Mouse (Mus musculus) C2C12 (cell line): ENCODE data around the gene Lonp2. TPM values are rescaled to one million over a fixed set of nuclear protein-coding genes. Genes with fewer than 3 reads are reported as not detected.

ENCODE experiments used
- H3K27me3 ChIP-seq: one replicate; pipeline ENCODE4 v1.6.1; 2011; ENCODE audit not compliant: control insufficient read depth, insufficient read depth, insufficient read length
- H3K36me3 ChIP-seq: one replicate; pipeline ENCODE4 v1.6.1; 2011; ENCODE audit not compliant: control insufficient read depth, insufficient read depth
- H3K4me3 ChIP-seq: one replicate; pipeline ENCODE4 v1.5.1; 2011; ENCODE audit warnings: mild to moderate bottlenecking, control low read depth; ENCODE audit not compliant: poor library complexity, insufficient read depth, severe bottlenecking
- H3K79me2 ChIP-seq: one replicate; pipeline ENCODE4 v1.6.1; 2011; ENCODE audit not compliant: control insufficient read depth, insufficient read depth
- H3K79me3 ChIP-seq: one replicate; pipeline ENCODE4 v1.6.1; 2011; ENCODE audit warnings: low read depth, control low read depth
- H3ac ChIP-seq: one replicate; pipeline ENCODE3; 2011; ENCODE audit warnings: low read depth; ENCODE audit not compliant: control insufficient read depth, insufficient read length
- CEBPB ChIP-seq: IDR thresholded peaks from one replicate; pipeline ENCODE4 v1.6.1; 2011; ENCODE audit warnings: low read depth, mild to moderate bottlenecking, control low read depth, moderate library complexity
- CTCF ChIP-seq: IDR thresholded peaks from one replicate; pipeline ENCODE4 v1.5.1; 2011; ENCODE audit not compliant: control insufficient read depth, insufficient read depth, insufficient read length
- FOSL1 ChIP-seq: IDR thresholded peaks from one replicate; pipeline ENCODE4 v1.8.0; 2011; ENCODE audit warnings: mild to moderate bottlenecking, low read length; ENCODE audit not compliant: poor library complexity, insufficient read depth, severe bottlenecking
- MAX ChIP-seq: IDR thresholded peaks from one replicate; pipeline ENCODE4 v1.6.1; 2011; ENCODE audit warnings: mild to moderate bottlenecking, control low read depth
- MYOD1 ChIP-seq: IDR thresholded peaks from one replicate; pipeline ENCODE4 v1.6.1; 2011; ENCODE audit warnings: low read depth; ENCODE audit not compliant: control insufficient read depth, insufficient read length
- MYOG ChIP-seq: IDR thresholded peaks from one replicate; pipeline ENCODE4 v1.6.1; 2011; ENCODE audit not compliant: control insufficient read depth, insufficient read length; ENCODE audit errors: extremely low read depth
- USF1 ChIP-seq: IDR thresholded peaks from one replicate; pipeline ENCODE4 v1.6.1; 2011; ENCODE audit warnings: low read depth, mild to moderate bottlenecking, control low read depth, moderate library complexity
- long read RNA-seq, 2 experiments: library from polyadenylated mRNA; unstranded; transcript quantifications; one replicate each; pipeline ENCODE4 v2.0.0; 2019 to 2020
- polyA plus RNA-seq: library from polyadenylated mRNA; unstranded; fragments of >200 nt; fragmentation: generic; extraction: Trizol; gene quantifications from one replicate; pipeline ENCODE4 v1.2.1, GENCODE M21; 2012; ENCODE audit warnings: missing spikeins

Lonp2 gene
- 14.4 TPM for polyA plus RNA-seq
- long read RNA-seq, experiment 1, transcript Lonp2-201 (15 exons, 2,860 nt), result major isoform, 40 of 57 reads
- long read RNA-seq, experiment 1, partial matches to known transcripts, result 12 of 57 reads
- long read RNA-seq, experiment 1, other reads (novel, unspliced or antisense), result 3 of 57 reads
- long read RNA-seq, experiment 2, transcript Lonp2-201 (15 exons, 2,860 nt), result major isoform, 374 of 452 reads
- long read RNA-seq, experiment 2, transcript Lonp2-203 (13 exons, 2,372 nt), result minor isoform, 38 of 452 reads
- long read RNA-seq, experiment 2, partial matches to known transcripts, result 18 of 452 reads
- long read RNA-seq, experiment 2, other reads (novel, unspliced or antisense), result 22 of 452 reads

- peaks cover 15% of the 10 kb centered on the region for H3K79me3 ChIP-seq
- H3K79me2 ChIP-seq, result peaks cover 41% of the 10 kb centered on the region
- peak within 1 kb of the TSS; percentile 76 for H3ac ChIP-seq
- no peaks in the 10 kb centered on the region for H3K27me3 ChIP-seq
- peak within 1 kb of the TSS; percentile 65 for H3K4me3 ChIP-seq
- H3K36me3 ChIP-seq, result no peaks in the 10 kb centered on the region
- TF ChIP-seq MYOD1 (no peak), CTCF (no peak), MYOG (no peak), CEBPB (no peak), FOSL1 (no peak), MAX (no peak)
These were observed at the start of gene Lonp2 for GRCm38 (mm10) chr8:86623911-86624731. Gene Lonp2, plus strand, starts transcription at chr8:86624043.

GRCm38 (mm10) chr8:86577547-86577946 is 46.3 kb upstream of the Lonp2 start:
- Histone ChIP-seq H3K27me3 (peaks cover 7% of the 10 kb centered on the region), H3K4me3 (no peak overlapping the region), H3K79me2 (no peaks in the 10 kb centered on the region), H3ac (no peak overlapping the region), H3K36me3 (no peaks in the 10 kb centered on the region), H3K79me3 (no peaks in the 10 kb centered on the region)
- no peak for TF ChIP-seq FOSL1

- Histone ChIP-seq H3K27me3 (peaks cover 7% of the 10 kb centered on the region), H3K36me3 (no peaks in the 10 kb centered on the region), H3K79me2 (no peaks in the 10 kb centered on the region), H3ac (no peak overlapping the region), H3K4me3 (no peak overlapping the region), H3K79me3 (no peaks in the 10 kb centered on the region)
- TF ChIP-seq MYOD1 (no peak), FOSL1 (no peak), CTCF (no peak), CEBPB (no peak), MAX (no peak), MYOG (no peak)
These were observed 45.8 kb upstream of the Lonp2 start for GRCm38 (mm10) chr8:86578076-86578475.

GRCm38 (mm10) chr8:86578693-86579092 is 45.1 kb upstream of the Lonp2 start:
- Histone ChIP-seq H3K36me3 (no peaks in the 10 kb centered on the region), H3K27me3 (peaks cover 7% of the 10 kb centered on the region), H3K4me3 (no peak overlapping the region), H3K79me3 (no peaks in the 10 kb centered on the region), H3K79me2 (no peaks in the 10 kb centered on the region), H3ac (no peak overlapping the region)
- TF ChIP-seq CEBPB, result no peak
- TF ChIP-seq USF1, result no peak
- TF ChIP-seq MYOD1, result no peak
- no peak for TF ChIP-seq MYOG
- no peak for TF ChIP-seq FOSL1
- no peak for TF ChIP-seq MAX
- no peak for TF ChIP-seq CTCF

- H3K4me3 ChIP-seq, result no peak within 1 kb of the TSS
- no peaks in the 10 kb centered on the region for H3K79me2 ChIP-seq
- no peaks in the 10 kb centered on the region for H3K79me3 ChIP-seq
- H3ac ChIP-seq, result no peak within 1 kb of the TSS
- TF ChIP-seq MAX, result no peak
- no peak for TF ChIP-seq MYOD1
- no peak for TF ChIP-seq MYOG
- no peak for TF ChIP-seq USF1
- TF ChIP-seq FOSL1, result no peak
- TF ChIP-seq CEBPB, result no peak
- no peak for TF ChIP-seq CTCF
- H3K27me3 ChIP-seq, result peaks cover 7% of the 10 kb centered on the region
- no peaks in the 10 kb centered on the region for H3K36me3 ChIP-seq
These were observed 43.4 kb upstream of the Lonp2 start, which contains the start of gene Abcc12 for GRCm38 (mm10) chr8:86580458-86580857. Gene Abcc12, minus strand, starts transcription at chr8:86580686.

GRCm38 (mm10) chr8:86581921-86582331 is 41.9 kb upstream of the Lonp2 start:
- Histone ChIP-seq H3K4me3 (no peak overlapping the region), H3K27me3 (peaks cover 9% of the 10 kb centered on the region), H3K79me2 (no peaks in the 10 kb centered on the region), H3ac (no peak overlapping the region), H3K79me3 (no peaks in the 10 kb centered on the region), H3K36me3 (no peaks in the 10 kb centered on the region)
- TF ChIP-seq CTCF (no peak), MYOG (no peak), MYOD1 (no peak), USF1 (no peak), CEBPB (no peak), MAX (no peak)
